Mouse (Mus musculus): ENCODE results near the gene Gm26938. TPM values are rescaled to one million over a fixed set of nuclear protein-coding genes. Genes with fewer than 3 reads are reported as not detected.
A peak's percentile ranks its signal among the peaks of the same experiment; 100 is the strongest.

Gene Gm26938
- polyA plus RNA-seq, 1 experiment from 2014 or later, result not detected

DNA sequence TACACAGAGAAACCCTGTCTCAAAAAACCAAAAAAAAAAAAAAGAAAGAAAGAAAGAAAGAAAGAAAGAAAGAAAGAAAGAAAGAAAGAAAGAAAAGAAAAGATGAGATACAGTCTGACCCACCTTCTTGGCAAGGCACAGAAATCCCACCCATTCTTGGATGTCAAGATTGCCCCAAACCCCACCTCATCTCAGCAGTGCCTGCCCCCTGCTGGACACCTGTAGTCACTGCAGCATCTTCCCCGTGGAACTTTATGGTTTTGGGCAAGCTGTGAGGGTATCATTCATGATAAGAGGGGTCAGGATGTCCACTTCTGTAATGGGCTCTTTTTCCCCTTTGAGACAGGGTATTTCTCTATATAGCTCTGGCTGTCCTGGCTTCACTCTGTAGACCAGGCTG is 8.9 kb downstream of the Gm26938 start:
- Histone ChIP-seq H3K4me3 (replicated peaks; ENCODE audit: low read depth, low read length) (no peak overlapping the region), H3K4me2 (ENCODE audit: low read length) (no peak overlapping the region), H3K4me1 (replicated peaks; ENCODE audit: insufficient read depth, low read length) (no peaks in the 10 kb centered on the region), H3K36me3 (ENCODE audit: insufficient read depth, low read length) (peaks cover 2% of the 10 kb centered on the region; the same call in 1 of the 2 replicates), H3K27me3 (ENCODE audit: insufficient read depth, low read length) (no peaks in the 10 kb centered on the region), H3K9ac (ENCODE audit: low read depth, low read length) (no peak overlapping the region), H3K27ac (no peak overlapping the region), H3K9me3 (replicated peaks; ENCODE audit: low read length) (no peaks in the 10 kb centered on the region)
- TF ChIP-seq CTCF (IDR thresholded peaks at IDR 0.05; ENCODE audit: low read depth), result peak; percentile 83
- DNase-seq (ENCODE audit: low spot score) (no peak), ATAC-seq (replicated peaks; ENCODE audit: low FRiP score, low read depth) (no peak)
- 0% methylated on average over 1 of the region's 1 CpGs for WGBS

DNA sequence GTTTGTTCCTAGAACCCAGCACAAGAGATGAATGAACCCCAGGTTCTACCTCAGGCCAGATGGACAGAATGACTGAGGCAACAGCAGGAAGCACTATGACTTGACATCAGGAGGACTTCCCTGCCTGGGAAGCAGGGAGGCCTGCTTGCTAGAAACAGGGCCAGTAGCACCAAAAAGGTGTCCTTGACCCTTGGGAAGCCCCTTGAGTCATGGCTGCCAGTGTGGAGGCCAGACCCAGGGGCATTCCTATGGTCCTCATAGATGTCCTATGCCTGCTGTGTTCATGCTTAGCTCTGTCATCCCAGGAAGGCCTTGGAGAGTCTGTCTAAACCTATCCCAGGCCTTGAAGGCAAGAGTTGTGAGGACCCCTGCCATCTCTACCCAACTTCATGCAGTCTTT is 9.8 kb downstream of the Gm26938 start:
- TF ChIP-seq CTCF (IDR thresholded peaks at IDR 0.05; ENCODE audit: low read depth), result no peak
- no peaks in the 10 kb centered on the region for H3K9me3 ChIP-seq (replicated peaks; ENCODE audit: low read length)
- no peak overlapping the region for H3K27ac ChIP-seq
- H3K4me2 ChIP-seq (ENCODE audit: low read length), result no peak overlapping the region
- no peaks in the 10 kb centered on the region for H3K36me3 ChIP-seq (ENCODE audit: insufficient read depth, low read length)
- H3K27me3 ChIP-seq (ENCODE audit: insufficient read depth, low read length), result no peaks in the 10 kb centered on the region
- no peaks in the 10 kb centered on the region for H3K4me1 ChIP-seq (replicated peaks; ENCODE audit: insufficient read depth, low read length)
- DNase-seq (ENCODE audit: low spot score) (no peak), ATAC-seq (replicated peaks; ENCODE audit: low FRiP score, low read depth) (no peak)
- no peak overlapping the region for H3K4me3 ChIP-seq (replicated peaks; ENCODE audit: low read depth, low read length)
- H3K9ac ChIP-seq (ENCODE audit: low read depth, low read length), result no peak overlapping the region

DNA sequence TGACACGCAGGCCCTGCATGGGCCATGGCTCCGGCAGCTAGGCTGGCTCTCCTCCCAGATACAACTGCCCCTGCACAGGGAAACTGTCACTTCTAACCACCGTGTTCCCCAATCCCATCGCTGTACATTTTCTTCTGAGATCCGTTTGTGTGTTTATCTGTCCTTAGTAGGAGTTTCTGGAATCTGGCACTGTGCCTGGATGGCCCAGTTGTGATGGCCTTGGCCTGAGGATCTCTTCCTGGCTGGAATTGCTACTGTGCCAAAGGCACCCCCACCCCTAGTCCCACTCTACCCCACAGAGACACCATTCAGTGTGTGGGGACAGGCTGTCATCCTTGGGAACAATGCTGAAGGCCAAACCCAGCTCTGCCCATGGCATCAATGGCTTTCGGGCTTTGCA is 10.2 kb downstream of the Gm26938 start:
- DNase-seq (ENCODE audit: low spot score), result no peak

DNA sequence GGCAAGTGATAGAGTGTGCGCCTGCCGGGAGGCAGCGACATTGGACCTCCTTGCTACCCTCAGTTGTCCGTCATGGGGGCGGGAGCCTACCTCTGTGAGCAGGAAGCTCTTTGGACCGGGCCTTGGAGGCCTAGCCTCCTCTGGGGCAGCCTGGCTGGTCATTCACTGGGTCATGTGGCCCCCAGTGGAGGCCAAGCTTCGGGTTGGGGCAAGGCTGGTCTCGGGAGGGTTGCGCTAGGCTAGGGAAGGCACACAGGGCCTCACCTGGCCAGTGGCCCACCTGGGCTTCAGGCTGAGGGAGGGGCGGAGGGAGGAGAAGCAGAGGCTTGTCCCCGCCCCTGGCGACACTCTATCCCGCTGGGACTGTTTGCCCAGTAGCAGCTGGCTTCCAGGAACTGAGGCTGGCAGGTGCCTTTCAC is 12.2 kb downstream of the Gm26938 start:
- H3K4me1 ChIP-seq (replicated peaks; ENCODE audit: insufficient read depth, low read length), result no peaks in the 10 kb centered on the region
- DNase-seq (ENCODE audit: low spot score), result no peak
- H3K4me2 ChIP-seq (ENCODE audit: low read length), result peak overlapping the region; percentile 32
- ATAC-seq (replicated peaks; ENCODE audit: low FRiP score, low read depth), result peak; percentile 80
- no peaks in the 10 kb centered on the region for H3K9me3 ChIP-seq (replicated peaks; ENCODE audit: low read length)
- WGBS, result 7% methylated on average over 13 of the region's 13 CpGs
- H3K9ac ChIP-seq (ENCODE audit: low read depth, low read length), result peak overlapping the region; percentile 50
- no peaks in the 10 kb centered on the region for H3K36me3 ChIP-seq (ENCODE audit: insufficient read depth, low read length)
- peak overlapping the region; percentile 17 for H3K4me3 ChIP-seq (replicated peaks; ENCODE audit: low read depth, low read length)
- no peak overlapping the region; the same call in 1 of the 2 replicates for H3K27ac ChIP-seq
- TF ChIP-seq CTCF (IDR thresholded peaks at IDR 0.05; ENCODE audit: low read depth), result no peak
- H3K27me3 ChIP-seq (ENCODE audit: insufficient read depth, low read length), result no peaks in the 10 kb centered on the region

More for the DNA sequence above, 10.2 kb downstream of the Gm26938 start:
- WGBS, result 59% methylated on average over 6 of the region's 6 CpGs
- H3K27me3 ChIP-seq (ENCODE audit: insufficient read depth, low read length), result no peaks in the 10 kb centered on the region
- no peak overlapping the region for H3K4me3 ChIP-seq (replicated peaks; ENCODE audit: low read depth, low read length)
- ATAC-seq (replicated peaks; ENCODE audit: low FRiP score, low read depth), result no peak
- H3K4me2 ChIP-seq (ENCODE audit: low read length), result no peak overlapping the region
- no peaks in the 10 kb centered on the region for H3K9me3 ChIP-seq (replicated peaks; ENCODE audit: low read length)
- TF ChIP-seq CTCF (IDR thresholded peaks at IDR 0.05; ENCODE audit: low read depth), result no peak
- no peak overlapping the region for H3K9ac ChIP-seq (ENCODE audit: low read depth, low read length)
- no peaks in the 10 kb centered on the region for H3K4me1 ChIP-seq (replicated peaks; ENCODE audit: insufficient read depth, low read length)
- no peaks in the 10 kb centered on the region for H3K36me3 ChIP-seq (ENCODE audit: insufficient read depth, low read length)
- H3K27ac ChIP-seq, result no peak overlapping the region

DNA sequence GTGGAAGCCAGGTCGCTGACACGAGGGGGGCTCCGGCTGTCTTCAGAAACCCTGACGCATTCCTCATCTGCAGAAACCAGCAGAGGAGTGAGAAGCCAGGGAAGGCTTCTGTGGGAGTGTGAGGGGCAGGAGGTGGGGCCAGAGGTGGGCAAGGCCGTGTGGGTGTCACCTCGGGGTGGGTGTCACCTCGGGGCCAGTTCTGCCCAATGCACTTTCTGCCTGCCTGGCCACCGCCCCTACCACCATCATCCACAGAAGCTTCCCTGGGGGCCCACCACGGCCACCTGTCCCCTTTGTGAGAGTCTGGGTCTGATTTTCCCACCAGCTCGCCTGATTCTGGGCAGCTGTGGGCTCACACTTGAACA is 13.1 kb downstream of the Gm26938 start:
- no peaks in the 10 kb centered on the region for H3K9me3 ChIP-seq (replicated peaks; ENCODE audit: low read length)
- WGBS, result 27% methylated on average over 10 of the region's 10 CpGs
- no peak overlapping the region for H3K27ac ChIP-seq
- no peaks in the 10 kb centered on the region for H3K4me1 ChIP-seq (replicated peaks; ENCODE audit: insufficient read depth, low read length)
- peak overlapping the region; percentile 32; the same call in 1 of the 2 replicates for H3K4me2 ChIP-seq (ENCODE audit: low read length)
- H3K27me3 ChIP-seq (ENCODE audit: insufficient read depth, low read length), result no peaks in the 10 kb centered on the region
- H3K9ac ChIP-seq (ENCODE audit: low read depth, low read length), result no peak overlapping the region; the same call in 1 of the 2 replicates
- TF ChIP-seq CTCF (IDR thresholded peaks at IDR 0.05; ENCODE audit: low read depth), result no peak
- ATAC-seq (replicated peaks; ENCODE audit: low FRiP score, low read depth) (no peak), DNase-seq (ENCODE audit: low spot score) (no peak)
- H3K36me3 ChIP-seq (ENCODE audit: insufficient read depth, low read length), result no peaks in the 10 kb centered on the region
- no peak overlapping the region for H3K4me3 ChIP-seq (replicated peaks; ENCODE audit: low read depth, low read length)

DNA sequence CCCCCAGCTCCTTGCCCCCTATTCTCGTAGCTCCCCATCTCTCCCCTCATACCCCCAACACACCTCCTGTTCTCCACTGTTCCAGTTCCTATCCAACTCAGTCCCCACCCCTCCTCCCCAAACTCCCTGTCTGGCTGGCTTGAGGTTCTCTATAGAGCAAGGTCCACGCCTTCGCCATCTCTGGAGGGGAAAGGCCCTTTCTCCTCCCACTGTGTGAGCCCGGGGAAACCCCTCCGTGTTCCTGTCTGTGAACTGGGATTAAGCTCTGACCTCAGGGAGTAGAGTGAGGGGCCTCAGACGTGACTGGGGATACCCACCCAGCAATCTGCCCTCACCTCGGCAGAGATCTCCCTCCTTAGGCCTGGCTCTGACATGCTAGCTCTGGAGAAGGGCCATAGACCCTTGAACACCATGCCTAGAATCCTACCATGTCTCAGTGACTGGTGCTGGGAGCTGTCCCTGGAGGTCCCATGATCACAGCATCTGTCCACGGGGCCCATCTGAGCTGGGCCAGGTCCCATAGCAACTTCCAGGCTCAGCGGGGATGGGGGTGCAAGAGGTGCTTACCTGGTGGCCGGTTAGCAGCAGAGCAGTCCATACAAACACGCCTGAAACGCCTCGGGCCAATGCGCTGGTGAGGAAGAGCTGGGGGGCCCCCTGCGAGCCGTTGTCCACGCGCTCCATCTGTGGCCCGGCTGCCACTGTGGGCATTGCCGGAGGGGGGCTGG is 13.6 kb downstream of the Gm26938 start:
- ATAC-seq (replicated peaks; ENCODE audit: low FRiP score, low read depth) (no peak), DNase-seq (ENCODE audit: low spot score) (no peak)
- Histone ChIP-seq H3K27ac (no peak overlapping the region), H3K4me3 (replicated peaks; ENCODE audit: low read depth, low read length) (no peak overlapping the region), H3K9ac (ENCODE audit: low read depth, low read length) (no peak overlapping the region), H3K4me1 (replicated peaks; ENCODE audit: insufficient read depth, low read length) (no peaks in the 10 kb centered on the region), H3K9me3 (replicated peaks; ENCODE audit: low read length) (no peaks in the 10 kb centered on the region), H3K27me3 (ENCODE audit: insufficient read depth, low read length) (no peaks in the 10 kb centered on the region), H3K36me3 (ENCODE audit: insufficient read depth, low read length) (no peaks in the 10 kb centered on the region), H3K4me2 (ENCODE audit: low read length) (no peak overlapping the region)
- 71% methylated on average over 20 of the region's 20 CpGs for WGBS
- no peak for TF ChIP-seq CTCF (IDR thresholded peaks at IDR 0.05; ENCODE audit: low read depth)
